Mouse (Mus musculus) CD8-positive naive resting alpha-beta T cell, adult 2 months (primary cell): Measurements from ENCODE around the gene Mrps9.
"Not testable (repeated sequence)": the region's sequence is repeated elsewhere in the genome, so short reads cannot be mapped to it uniquely, and the experiment has no call there.

ENCODE experiments used
- DNase-seq, 2 experiments: peaks; one replicate each; pipeline ENCODE4 v3.0.0; 2022; ENCODE audit warnings: low read depth in 2 of 2, low spot score in 2 of 2

The Mrps9 gene

DNA sequence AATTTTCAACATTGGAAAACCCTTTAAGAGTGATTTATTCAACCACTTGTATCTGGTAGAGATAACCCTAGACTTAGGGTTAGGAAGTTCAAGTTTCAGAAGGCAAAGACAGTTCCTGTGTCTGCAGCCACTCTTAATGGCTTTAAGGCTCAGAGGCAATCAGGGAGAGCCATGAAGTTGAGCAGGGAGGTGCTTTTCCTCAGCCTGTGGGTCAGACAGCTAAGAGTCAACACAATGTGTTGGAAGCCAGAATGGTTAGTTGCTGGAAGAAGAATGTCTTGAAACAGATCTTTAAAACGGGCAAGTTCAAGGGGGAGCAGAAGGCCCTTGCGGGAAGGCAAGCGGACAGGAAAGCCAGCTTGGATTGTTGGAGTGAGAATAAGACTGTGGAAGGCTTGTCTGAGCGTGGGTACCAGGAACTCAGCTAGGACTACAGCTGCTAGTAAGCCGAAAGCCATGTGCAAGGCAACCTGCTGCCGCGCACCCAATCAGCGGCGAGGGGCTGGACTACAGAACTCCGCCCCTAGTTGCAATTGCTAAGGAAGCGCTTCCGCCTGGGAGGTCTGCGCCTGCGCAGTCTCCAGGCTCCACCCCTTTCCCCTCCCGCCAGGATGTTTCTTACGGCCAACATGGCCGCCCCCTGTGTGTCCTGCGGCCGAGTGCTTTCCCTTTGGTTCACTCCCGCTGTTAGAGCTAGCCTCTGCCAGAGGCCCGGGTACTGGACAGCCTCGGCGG lies at the start of gene Mrps9:
Mrps9 (plus strand) TSS at position 571 of the 735 bp plus-strand sequence.
- DNase-seq, result peak; percentile 97

DNA sequence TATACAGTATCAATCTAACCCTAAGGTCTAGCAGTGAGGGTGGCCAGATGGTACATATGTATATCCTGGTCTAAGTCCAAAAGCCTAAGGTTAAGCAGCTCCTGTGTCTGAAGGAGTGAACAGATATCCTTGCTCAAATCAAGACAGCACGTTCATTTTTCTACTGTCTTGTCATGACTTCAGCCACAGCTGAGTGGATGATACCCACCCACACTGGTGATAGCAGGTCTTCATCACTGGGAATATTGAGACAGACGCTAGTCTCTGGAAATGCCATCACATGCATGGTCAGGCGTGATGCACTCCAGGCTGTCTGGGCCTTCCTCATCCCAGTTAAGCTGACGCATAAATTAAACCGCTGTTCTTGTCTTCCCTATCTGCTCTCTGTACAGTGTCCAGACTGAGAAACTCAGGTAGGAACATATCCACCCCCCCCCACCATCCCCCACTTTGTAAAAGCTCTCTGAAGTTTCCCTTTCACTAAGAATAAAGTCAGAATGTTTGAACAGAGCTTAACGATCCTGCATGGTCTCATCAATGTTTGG lies 37.7 kb upstream of the Mrps9 start:
- no peak for DNase-seq

DNA sequence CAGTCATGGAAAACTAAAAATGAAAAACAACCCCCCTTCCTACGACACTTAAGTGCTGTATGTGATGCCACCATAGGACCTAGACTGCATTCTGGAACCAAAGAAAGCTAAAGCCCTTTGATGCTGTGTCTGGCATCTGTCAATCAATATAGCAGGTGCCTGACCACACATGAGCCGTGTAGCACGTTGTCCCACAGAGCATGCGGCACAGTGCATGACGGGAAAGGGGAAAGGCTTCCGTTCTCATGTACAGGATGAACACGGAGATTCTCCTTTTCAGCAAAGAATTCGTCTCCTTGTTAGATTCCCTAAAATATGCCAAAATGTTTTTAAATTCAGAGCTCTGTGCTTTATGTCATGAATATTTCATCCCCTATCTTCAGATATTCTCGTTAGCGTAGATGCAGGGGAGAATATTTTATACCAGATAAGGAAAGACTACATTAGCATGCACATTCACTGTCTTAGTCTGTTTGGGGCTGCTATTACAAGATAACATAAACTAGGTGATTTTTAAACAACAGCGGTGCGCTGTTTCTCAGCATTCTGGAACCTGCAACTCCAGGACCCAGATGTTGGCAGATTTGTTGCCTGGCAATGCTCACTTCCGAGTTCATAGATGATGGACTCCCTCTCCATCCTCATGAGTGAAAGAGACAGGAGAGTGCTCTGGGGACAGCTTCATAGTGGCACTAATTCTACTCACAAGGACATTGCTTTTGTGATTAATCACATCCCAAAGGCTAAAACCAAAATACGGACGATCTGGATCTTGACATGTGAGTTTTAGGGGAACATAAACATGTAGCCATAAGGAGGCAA lies 36.0 kb upstream of the Mrps9 start:
- DNase-seq, result no peak

DNA sequence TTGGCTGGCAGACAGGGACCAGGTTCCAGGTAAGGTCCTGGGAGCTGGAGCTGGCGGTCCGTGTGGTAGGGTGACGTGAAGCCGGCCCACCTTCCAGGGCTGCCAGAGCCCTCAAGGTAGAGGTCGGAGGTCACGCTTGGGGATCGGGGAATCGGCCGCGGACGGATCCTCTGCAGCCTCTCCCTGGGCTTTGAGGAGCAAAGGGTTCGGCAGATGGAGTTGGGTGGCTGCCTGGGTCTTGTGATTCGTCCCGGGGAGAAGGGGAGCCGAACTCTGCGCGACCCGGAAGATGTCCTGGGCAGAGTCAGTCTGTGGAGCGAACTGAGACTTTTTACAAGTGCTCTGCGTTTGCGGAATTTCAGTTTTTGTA lies 350 bp downstream of the Mrps9 start:
- no peak for DNase-seq

DNA sequence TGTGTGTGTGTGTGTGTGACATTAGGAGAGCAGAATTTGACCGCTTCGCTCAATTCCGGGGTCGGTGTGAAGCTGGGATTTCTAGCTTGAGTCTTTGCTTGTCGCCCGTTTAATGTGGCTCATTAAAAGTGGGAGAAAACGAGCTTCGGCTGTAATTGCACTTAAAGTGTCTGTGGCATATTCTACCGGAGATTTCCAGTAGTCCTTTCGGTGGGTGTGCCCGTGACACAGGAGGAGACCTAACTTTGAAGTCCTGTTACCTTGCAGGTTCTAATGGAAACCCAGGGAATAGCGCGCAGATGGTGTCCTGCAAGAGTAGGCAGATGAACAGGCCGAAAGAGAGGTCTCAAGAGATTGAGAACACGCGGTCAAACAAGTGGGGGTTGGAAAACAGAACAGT lies 777 bp downstream of the Mrps9 start:
- DNase-seq, result no peak

DNA sequence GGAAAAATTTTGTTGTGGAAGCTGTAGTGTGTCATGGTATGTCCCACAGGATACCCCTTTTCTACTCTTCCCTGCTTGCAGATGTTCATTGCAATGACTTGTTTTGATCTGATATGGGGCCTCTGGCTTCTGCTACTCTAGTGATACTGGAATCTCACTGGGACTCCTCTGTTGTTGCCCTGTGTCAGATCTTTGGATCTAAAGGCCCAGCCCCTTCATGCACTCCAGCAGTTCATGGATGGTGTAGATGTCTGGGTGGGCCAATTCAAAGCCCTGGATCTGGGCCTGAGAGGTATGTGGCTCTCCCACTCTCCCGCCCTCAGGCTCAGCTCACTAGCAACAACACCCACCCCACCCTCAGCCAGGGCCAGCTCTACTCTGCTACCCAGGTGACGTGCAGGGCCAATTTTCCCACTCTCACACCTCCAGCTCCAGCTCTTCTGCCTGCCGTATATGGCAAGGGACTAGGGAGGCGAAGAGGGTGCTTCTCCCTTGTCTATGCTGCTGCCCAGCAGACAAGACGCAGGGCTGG lies 13.8 kb downstream of the Mrps9 start:
- no peak for DNase-seq

DNA sequence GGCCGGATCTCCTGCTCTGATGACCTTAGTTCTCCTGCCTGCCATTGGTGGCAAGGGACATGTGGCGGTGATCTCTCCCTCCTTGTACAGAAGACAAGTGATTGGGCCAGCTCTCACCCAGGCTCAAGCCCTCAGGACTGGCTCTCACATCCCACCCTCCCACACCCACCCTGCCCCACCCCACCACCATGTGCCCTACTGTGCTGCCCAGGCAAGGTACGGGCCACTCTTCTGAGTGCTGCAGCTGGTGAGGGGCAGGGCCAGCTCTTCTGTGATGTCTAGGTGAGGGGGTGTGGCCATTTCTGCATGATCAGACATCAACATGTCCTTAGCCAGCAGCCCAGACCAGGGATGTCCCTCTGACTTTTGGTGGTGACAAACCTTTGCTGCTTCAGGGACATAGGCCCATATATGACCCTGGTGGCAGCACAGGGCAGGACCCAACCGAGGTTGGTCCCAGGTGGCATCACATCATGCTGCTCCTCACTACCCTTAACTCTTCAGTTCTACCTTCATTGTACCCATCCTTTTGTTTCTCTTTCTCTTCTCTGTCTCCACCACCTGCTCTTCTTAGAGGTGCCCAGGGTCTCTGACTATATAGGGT lies 14.4 kb downstream of the Mrps9 start:
- DNase-seq, result no peak

DNA sequence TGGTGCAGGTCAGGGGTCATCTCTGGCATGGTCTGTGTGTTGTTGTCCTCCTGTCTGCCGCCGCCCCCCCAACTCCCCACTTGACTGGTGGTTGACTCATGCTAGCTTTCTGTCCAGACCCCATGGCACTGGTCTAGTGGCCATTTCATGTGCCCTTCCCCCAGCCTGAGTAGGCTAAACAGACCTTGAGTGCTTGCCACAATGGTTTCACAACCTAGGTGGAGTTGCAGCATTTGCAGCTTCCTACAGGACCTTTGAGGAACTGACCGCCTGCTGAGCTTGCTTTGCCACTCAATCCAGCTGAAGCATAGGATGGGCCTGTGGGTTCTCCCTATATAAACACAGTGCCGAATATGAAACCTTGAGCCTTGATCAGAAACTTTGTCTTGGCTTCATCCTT lies 15.0 kb downstream of the Mrps9 start:
- DNase-seq, result no peak

DNA sequence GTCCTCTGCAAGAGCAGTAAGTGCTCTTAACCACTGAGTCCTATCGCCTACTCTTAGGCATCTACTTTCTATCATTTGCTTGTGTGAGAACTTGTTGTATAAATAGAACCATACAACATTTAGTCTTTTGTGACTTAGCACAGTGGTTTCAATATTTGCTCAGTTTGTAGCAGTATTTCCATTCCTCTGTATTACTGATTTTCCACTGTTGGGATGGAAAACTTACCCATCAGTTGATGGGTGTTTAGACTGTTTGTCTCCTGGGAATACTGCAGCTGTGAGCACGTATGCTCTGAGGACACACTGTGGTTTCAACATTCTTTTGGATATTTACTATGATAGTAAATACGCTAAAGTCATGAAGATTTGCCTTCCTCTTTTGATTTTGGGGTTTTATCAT lies 16.2 kb downstream of the Mrps9 start:
- no peak for DNase-seq

DNA sequence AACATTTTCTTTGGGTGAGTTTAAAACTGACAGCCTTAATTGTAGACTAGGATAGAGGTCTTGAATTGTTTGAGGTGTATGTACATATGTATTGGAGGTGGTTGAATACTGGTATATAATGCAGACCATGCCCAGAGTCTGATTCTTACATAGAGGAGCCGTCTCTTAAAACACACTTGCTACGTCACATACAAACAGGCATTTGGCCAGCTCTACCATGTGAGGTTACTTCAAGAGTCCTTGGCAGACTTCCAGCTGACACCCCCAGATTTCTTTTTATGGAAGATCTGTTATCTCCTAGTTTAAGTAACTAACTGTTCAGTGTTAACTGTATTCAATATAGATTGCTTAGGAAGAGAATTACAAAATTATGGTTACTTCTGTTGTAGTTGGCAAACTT lies 23.1 kb downstream of the Mrps9 start:
- no peak for DNase-seq

DNA sequence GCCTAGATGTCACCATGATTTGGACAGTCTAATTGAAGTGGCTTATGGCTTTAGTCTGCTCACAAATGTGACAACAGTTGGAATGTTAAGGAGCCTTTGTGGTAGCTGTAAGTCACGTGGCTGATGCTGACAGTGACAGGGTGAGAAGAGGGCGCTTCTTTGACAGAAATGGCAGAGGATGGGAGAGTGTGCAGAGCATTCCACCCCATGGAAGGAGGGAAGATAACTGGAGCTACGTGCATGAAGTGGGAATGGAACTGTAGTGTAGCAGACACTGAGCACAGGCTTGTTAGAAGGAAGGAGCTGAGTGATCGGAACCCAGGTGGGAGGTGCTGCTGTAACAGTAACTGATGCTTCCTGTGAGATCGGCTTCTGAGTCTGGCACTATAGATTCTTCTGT lies 24.2 kb downstream of the Mrps9 start:
- DNase-seq, result no peak

DNA sequence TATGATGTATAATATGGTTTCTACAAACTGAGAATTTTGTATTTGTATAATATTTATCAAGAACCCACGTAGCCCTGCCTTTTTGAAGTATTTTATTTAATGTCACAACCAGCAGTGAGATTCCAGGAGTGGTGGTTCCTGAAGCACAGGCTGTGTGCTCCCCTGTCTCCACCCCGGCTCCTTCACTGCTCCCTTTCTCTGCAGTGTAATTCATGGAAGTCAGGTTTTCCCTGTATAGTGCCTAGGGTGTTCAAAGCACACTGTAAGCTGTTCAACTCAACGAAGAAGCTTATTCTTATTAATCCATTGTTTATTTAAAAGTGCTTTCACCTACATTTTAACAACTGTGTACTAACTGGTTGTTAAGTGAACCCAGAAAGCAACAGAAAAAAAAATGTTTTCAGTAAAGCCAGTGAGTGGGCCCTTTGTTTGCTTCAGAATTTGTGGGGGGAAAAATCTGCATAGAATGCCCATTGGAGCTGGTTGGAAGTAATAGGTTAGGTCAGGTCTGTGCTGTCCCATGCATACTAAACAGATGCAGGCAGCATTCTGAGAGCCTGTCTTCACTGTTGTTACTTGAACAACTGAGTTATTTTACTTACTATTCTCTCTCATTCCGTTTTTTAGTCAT lies 25.5 kb downstream of the Mrps9 start:
- DNase-seq, result no peak

DNA sequence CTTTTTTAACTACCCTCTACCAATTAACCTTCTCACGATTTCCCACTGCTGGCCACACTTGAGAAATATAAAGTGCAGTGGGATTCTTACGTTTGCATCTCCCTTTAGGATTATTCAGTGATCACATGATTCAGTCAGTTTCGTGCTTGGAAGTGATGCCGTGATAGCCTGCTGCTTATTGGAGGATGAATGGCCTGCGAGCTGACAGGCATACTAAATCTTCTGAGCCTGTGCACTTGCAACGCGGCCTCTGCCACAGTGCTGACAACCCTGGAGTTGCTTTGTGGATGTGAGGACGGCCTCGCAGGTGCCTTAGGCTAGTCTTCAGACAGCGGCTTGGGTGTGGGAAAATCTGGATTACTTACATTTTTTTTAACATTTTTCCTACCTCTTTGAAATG lies 26.2 kb downstream of the Mrps9 start:
- no peak for DNase-seq

DNA sequence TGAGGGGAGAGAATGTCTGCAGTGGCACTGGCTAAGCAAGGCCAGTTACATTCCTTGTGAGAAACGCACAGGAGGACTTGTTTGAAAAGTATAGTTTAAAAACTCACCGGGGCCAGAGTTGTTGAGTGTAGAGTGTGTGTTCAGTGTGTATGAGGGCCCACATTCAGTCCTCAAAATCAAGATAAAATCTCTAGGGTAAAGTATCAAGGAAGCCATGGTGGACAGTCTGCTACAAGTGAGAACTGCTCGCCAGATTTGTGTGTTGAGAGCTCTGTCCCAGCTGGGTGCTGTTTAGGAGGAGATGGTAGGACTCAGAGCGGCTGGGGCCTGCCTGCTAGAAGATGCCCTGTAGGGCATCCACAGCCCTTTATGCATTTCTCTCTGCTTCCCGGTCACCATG lies 27.8 kb downstream of the Mrps9 start:
- no peak for DNase-seq

DNA sequence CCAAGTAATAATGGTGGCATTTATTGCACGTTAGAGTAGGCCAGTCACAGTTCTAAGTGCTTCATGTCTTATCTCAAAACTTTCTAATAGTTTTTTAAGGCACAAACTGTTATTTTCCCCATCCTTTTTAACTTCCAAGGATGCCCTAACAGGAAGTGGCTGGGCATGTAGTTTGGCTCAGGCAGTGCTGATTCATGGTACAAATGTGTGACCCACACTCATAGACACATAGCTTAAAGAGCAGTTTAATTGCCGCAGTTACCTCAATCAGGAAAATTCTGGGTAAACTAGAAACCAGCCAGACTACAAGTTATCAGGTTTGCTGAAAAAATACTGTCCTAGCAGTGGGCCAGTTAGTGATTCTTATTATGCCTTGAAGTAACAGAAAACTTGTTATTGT lies 31.2 kb downstream of the Mrps9 start:
- no peak for DNase-seq

DNA sequence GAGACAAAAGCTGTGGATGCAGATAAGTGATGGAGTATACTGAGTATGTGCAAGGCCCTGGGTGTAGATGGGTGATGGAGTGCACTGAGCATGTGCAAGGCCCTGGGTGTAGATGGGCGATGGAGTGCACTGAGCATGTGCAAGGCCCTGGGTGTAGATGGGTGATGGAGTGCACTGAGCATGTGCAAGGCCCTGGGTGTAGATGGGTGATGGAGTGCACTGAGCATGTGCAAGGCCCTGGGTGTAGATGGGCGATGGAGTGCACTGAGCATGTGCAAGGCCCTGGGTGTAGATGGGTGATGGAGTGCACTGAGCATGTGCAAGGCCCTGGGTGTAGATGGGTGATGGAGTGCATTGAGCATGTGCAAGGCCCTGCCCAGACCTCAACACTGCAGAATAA lies 32.4 kb downstream of the Mrps9 start:
- DNase-seq, result not testable (repeated sequence)

DNA sequence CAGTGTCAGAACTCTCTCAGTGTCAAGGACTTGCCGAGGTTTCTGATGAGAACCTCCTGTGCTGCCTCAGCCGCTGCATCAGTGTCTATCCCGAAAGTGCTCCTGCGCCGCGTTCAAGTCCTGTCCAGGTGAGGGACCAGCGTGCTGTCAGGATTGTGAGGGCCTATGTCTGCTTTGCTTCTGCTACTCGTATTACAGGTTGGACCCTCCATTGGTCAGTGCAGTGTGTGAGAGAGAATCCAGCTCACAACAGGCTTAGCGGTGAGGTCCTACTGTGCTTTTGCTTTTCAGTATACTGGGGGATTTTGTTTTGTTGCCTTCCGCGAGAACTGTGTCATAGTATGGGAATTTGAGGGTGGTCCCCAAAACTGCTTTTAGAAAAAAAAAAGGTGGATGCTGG lies 36.8 kb downstream of the Mrps9 start:
- no peak for DNase-seq

DNA sequence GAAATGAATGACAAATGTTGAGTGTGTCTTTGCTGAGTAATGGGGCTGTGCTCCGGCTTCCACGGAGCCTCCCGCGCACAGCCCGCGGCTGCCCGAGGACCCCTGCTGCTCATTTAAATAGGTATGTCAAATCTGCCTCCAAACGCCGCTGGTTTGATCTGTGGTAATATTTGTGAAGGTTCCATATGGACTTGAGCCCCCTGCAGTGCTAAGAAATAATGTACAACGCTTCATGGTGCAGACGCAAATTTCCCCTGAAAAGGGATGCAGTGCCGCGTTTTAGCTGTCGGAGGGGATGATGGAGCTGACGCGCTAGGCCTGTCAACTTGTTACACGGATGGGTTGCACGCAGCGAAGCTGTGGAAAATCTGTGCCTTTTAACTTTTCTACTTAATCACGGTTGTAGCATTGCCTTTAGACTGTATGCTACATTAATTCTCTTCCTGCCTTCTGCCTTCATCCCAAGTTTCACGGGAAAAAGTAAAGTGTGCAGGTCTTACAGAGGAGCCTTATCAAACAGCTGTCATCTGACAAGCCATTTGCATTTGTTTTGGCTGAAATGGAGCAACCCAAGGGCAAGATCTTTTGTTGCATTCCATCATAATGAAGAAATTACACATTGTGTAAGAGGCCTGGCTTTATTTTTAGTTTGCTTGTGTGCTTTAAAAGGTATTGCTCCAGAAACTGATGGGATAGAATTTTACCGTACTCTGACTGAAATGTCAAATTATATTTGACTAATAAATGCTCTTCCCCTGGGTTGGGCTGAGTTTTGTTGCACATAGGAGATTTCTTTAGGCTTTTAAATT lies 37.7 kb downstream of the Mrps9 start:
- no peak for DNase-seq

DNA sequence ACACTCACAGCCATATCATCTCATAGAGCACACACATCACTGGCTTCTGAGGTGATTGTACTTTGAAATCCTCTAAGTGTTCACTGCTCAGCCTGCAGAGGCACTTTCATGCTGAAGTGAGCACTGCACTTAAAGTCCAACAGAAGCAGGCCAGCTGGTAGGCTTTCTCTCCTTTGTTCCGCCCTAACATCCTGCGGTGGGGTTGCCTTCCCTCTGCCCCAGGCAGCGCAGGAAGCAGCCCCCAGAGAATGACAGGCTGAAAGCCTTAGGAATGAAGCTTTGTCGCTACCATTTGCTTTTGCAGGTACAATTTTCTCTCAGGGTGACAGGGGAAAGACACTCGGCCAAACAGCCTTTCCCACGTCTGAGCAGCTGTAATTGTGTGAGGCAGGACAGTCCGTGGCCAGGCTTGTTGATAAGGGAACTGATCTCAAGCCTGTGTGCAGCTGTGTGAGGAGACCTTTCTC lies 38.4 kb downstream of the Mrps9 start:
- DNase-seq, result no peak

DNA sequence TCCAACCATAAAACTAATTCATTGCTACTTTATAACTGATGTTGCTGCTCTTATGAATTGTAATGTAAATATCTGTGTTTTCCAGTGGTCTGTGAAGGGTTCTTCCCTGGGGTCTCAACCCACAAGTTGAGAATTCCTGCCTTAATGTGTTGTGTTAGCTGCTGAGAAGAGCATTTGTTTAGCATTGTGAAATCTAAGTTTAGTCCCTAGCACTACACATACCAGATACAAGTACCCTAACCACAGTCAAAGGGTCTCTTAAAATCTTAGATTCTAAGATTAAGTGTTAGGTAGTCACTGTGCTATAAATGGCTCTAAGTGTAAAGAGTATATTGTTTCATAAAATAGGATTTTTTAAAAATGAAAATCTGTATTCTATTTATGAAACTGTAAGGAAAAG lies 43.7 kb downstream of the Mrps9 start:
- no peak for DNase-seq
